Mouse (Mus musculus) thymus, postnatal 4 days (tissue): ENCODE data around the gene Tmem167.
A peak's percentile ranks its signal among the peaks of the same experiment; 100 is the strongest.
"Not testable (repeated sequence)": the region's sequence is repeated elsewhere in the genome, so short reads cannot be mapped to it uniquely, and the experiment has no call there.

Source experiments
- DNase-seq: peaks from one replicate; pipeline ENCODE4 v3.0.0; 2021

Gene Tmem167

DNA sequence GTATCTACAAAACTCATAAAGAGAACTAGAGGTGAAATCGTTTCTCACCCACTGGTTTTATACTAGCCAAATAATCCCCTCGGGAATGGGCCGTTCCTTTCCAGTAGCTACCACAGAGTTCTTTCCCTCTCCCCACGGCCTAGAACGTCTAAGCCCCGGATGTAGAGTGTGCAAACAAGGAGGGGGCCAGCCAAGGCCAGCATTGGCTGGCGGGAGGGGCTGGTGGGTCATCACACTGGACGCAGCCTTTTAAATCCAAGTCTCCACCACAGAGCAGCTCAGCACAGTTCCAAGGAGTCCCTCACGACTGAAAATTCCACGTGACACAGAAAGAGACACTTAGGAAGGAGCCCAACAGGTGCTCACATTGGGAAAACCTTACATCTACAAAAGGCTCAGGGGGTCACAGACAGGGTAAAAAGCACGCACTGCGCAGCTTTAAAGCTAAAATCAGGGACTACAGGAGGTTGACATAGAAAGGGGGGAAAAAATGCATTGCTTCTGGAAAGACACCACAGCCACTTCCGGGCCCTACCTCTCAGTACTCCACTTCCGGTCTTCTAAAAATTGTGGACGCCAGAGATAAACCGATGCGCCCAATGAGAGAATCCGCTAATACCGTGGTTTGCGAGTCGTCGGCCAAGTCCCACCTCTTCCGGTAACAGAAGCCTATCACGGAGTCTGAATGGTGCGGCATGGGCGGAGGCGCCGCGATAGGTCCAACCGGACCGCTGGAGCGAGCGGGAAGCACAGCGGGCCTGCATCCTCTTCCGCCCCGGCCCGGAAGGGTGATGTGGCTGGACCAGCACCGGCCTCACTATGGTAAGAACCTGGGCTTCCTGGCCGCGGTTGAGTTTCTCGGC is at the start of gene Tmem167, which contains the start of gene Xrcc4:
Gene Tmem167, plus strand, starts transcription at position 162 of the 863 bp plus-strand sequence.
Gene Xrcc4, minus strand, starts transcription at position 647 of the 863 bp plus-strand sequence.
- peak; percentile 85 for DNase-seq

GRCm38 (mm10) chr13:90039613-90040012 is 49.3 kb upstream of the Tmem167 start:
- DNase-seq, result no peak

GRCm38 (mm10) chr13:90051735-90052134 is 37.2 kb upstream of the Tmem167 start:
- DNase-seq, result peak; percentile 8

DNA sequence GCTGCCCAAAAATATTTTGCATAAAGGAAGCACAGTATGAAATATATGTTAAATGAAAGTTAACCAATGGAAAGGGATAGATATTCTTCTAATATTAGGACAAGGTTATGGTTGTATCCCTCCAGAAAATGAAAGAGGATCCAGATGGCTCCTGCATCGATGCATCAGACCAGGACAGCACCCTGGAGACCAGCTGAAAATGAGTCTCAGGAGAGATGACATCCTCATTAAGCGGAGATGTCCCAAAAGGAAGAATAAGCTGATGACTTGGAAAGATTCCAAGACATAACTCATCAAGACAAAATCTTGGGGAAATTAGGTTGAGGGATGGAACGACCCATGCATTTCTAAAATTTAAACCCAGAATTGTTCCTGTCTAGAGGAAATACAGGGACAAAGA is 36.5 kb upstream of the Tmem167 start:
- no peak for DNase-seq

DNA sequence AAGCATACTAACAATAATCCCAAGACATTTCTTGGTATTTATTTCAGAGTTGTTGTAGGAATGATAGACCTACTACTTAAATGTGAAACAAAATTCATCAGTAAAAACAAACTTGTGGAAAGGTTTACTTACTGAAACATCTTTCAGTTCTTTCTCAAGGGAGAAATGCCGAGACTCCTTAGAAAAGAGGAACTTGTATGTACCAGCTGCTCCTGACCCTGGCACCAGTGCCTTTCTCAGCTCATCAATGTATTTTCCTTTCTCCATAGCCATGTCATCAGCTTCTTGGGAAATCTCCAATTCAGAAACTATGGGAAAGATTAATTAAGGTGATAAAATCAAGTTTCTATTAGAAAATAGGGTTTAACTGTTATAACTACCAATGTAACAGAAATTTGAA is 27.0 kb upstream of the Tmem167 start:
- no peak for DNase-seq

DNA sequence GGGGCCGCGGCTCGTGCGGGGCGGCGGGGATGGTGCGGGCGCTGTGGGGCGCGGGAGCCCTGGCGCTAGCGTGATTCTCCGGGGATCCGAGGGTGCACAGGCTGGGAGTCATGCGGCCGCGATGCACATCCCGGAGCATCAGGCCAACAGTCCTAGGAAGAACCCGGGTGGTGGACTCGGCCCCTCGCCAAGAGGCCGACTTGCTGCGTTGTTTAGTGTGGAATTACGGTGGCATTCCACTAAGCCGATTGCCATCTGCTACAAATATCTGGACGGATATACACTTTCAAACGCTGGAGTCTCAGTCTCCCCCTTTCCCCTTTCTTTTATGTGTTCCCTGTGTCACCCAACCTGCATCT is 881 bp downstream of the Tmem167 start:
- DNase-seq, result no peak

- no peak for DNase-seq
Measured at GRCm38 (mm10) chr13:90101514-90101913, 12.6 kb downstream of the Tmem167 start.

DNA sequence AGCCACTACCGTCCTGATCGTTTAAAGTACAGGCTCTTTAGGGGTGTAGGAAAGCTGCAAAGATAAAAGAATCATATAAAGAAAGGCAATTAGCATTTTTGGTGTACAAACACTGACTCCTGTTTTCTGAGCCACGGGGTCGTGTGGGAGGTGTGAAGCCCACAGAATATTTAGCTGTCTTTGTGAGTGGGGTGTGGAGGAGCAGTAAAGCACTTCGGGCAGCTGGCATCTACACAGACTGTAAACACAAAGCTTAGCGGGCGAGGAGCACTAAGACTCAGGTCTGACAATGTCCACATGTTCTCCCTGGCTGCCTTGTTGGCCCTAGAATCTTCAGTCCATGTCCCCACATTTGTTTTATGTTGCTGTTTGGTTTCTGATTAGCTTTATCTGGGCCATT is 17.2 kb downstream of the Tmem167 start:
- no peak for DNase-seq

DNA sequence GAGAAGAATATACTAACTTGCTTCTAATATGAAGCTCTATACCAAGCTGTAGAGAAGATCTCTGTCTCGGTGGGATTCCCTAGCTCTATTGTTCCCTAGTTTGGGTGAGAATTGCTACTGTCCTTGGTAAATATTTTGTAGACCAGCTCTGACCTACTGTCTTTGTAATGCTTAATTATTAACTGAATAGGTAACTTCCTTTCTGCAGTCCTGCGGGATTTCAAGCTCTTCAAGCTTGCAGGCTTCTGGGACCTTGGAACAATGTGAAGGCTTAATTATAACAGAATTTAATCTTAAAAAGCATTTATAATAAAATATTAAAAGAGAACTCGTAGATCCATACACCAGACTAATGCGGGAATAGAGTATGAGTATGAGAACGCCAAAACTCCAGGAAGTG is 19.8 kb downstream of the Tmem167 start:
- not testable (repeated sequence) for DNase-seq

- no peak for DNase-seq
Measured at GRCm38 (mm10) chr13:90111681-90112080, 22.8 kb downstream of the Tmem167 start.

- DNase-seq, result no peak
Measured at GRCm38 (mm10) chr13:90136156-90136910, 47.4 kb downstream of the Tmem167 start.

- no peak for DNase-seq
Measured at GRCm38 (mm10) chr13:90141681-90142080, 52.8 kb downstream of the Tmem167 start.

GRCm38 (mm10) chr13:90143245-90143644 is 54.3 kb downstream of the Tmem167 start:
- DNase-seq, result no peak

- DNase-seq, result no peak
Measured at GRCm38 (mm10) chr13:90151881-90152280, 63.0 kb downstream of the Tmem167 start.

DNA sequence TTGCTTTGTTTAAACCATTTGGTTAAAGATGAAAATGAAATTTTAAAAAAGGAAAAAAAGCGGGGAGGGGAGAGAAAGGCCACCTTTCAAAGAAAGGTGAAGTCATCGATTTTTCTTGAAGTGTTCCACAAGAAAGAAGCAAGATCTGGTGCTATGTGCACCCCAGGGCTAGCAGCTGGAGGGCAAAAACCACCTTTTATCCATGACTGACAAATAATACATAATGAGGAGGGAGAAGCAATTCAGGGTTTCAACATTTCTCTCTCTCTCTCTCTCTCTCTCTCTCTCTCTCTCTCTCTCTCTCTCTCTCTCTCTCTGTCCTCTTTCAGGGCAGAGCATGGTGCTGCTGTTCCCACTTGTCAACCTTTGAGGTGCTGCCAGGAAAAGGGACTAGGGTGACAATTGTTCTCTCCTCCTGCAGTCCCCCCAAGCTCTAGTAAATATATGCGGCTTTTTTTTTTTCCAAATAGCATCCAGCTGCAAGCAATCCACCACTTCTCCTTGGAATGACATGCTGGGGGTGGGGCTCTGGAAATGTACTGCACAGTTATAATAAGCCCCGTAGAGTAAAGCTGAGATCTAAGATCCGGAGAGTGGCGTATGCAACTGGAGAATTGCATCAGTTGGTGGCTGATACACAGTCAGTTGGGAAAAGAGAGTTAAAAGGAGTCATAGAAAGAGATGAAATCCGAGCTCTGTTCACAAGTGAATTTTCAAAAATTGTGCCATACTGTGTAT is 63.8 kb downstream of the Tmem167 start:
- no peak for DNase-seq

- no peak for DNase-seq
Measured at GRCm38 (mm10) chr13:90164147-90164546, 75.2 kb downstream of the Tmem167 start.

- no peak for DNase-seq
Measured at GRCm38 (mm10) chr13:90167044-90167443, 78.1 kb downstream of the Tmem167 start.

GRCm38 (mm10) chr13:90170100-90170781 is 81.3 kb downstream of the Tmem167 start:
- DNase-seq, result no peak

- DNase-seq, result no peak
Measured at GRCm38 (mm10) chr13:90170782-90171179, 81.9 kb downstream of the Tmem167 start.

DNA sequence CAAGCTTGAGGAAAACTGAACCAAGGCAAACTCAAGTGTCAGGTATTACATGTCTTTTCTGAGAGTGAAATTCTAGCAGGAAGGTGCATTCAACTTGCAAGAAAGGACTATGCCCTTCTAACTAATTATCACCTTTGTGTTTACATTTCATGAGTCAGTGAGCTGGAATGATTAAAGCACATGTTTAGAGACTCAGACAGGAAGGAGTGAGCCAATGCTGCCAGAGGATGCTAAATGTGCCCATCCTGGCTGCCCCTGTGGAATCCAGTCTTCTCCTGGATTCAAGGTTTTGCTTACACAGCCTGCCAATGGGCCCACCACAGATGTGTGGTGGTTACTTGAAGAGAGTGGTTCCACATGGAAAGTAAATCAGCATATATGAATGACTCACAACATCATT is 82.5 kb downstream of the Tmem167 start:
- DNase-seq, result no peak

DNA sequence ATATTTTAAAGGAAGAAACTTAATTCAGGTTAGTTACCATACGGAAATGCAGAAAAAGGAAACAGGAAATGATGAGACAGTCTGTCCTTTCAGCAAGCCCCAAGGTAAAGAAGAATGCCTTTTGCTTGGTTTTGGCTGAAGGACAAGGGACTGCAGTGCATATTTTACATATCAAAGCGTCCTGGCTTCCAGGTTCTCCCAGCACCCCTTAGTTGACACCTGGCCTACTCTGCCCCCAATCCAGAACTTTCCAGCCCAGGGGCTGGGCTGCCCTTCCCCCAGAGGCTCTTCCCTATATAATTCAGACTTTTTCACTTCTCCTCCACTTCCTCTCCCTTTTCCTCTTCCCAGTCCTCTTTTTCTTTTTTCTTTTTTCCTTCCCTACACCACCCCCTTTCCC is 86.7 kb downstream of the Tmem167 start:
- no peak for DNase-seq

DNA sequence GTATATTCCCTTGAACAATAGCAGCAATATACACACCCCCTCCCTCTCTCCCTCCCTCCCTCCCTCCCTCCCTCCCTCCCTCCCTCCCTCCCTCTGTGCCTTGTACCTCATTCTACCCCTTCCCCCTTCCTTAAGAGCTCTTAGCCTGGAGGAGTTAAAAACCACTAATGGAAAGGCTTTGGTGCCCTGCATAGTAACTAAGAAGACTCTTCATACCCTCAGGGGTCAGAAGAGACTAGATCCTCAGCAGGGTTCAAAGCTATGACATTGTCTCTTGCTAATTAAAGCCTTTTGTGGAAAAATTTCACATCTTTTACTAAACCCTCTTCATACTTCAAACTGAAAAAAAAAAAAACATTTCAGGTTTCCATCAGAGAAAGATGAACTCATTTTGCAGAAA is 93.3 kb downstream of the Tmem167 start:
- no peak for DNase-seq

DNA sequence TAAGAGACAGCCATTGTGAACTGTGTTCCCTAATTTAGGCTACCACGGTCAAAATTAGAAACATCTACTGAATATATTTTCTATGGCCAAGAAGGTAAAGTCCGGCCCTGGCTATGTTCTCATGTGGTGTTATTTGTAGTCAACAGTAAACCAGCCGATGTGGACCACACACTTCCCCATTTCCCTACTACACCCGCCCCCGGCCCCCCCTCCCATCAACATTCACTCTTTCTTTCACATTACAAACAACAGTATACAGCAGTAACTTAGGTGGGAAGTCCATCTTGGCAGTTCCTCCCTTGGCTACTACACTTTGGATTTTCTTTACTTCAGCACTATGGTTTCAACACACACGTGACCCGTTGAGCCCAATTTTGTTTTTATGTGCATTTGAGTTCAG is 94.6 kb downstream of the Tmem167 start:
- DNase-seq, result no peak
